Mouse (Mus musculus) spleen, embryonic (tissue): ENCODE measurements around the gene Rxfp3.
"Not testable (repeated sequence)": the region's sequence is repeated elsewhere in the genome, so short reads cannot be mapped to it uniquely, and the experiment has no call there.

Experiments
- CTCF ChIA-PET: fragments of 350-600 bp; sonication (Branson Sonifier 250); formaldehyde crosslinking; loops from one replicate; lab custom pipeline; 2022; lab: Charles Lee

Rxfp3 gene

GRCm38 (mm10) chr15:11036535-11037375 lies 1.0 kb downstream of the Rxfp3 start:
- CTCF ChIA-PET, result no interaction called here

- CTCF ChIA-PET, result no interaction called here
These were observed 1.8 kb downstream of the Rxfp3 start for GRCm38 (mm10) chr15:11035947-11036474.

- CTCF ChIA-PET, result no interaction called here
These were observed 7.6 kb downstream of the Rxfp3 start for GRCm38 (mm10) chr15:11030188-11030587.

GRCm38 (mm10) chr15:11026801-11027561 lies 10.8 kb downstream of the Rxfp3 start:
- CTCF ChIA-PET, result no interaction called here

- CTCF ChIA-PET, result no interaction called here
These were observed 22.9 kb downstream of the Rxfp3 start for GRCm38 (mm10) chr15:11014931-11015330.

- CTCF ChIA-PET, result no interaction called here
These were observed 26.7 kb downstream of the Rxfp3 start for GRCm38 (mm10) chr15:11010976-11011548.

- CTCF ChIA-PET, result no interaction called here
These were observed 29.0 kb downstream of the Rxfp3 start for GRCm38 (mm10) chr15:11008756-11009155.

- CTCF ChIA-PET, result no interaction called here
These were observed 33.1 kb downstream of the Rxfp3 start for GRCm38 (mm10) chr15:11004646-11005045.

GRCm38 (mm10) chr15:11003791-11004190 lies 34.0 kb downstream of the Rxfp3 start:
- CTCF ChIA-PET, result no interaction called here

GRCm38 (mm10) chr15:11000421-11000820 lies 37.4 kb downstream of the Rxfp3 start, which contains the start of gene Slc45a2:
Gene Slc45a2 (plus strand): TSS chr15:11000721.
- CTCF ChIA-PET, result no interaction called here

GRCm38 (mm10) chr15:10999832-11000231 lies 38.0 kb downstream of the Rxfp3 start:
- CTCF ChIA-PET, result no interaction called here

GRCm38 (mm10) chr15:10991566-10991965 lies 46.2 kb downstream of the Rxfp3 start:
- CTCF ChIA-PET, result no interaction called here

GRCm38 (mm10) chr15:10990411-10990810 lies 47.4 kb downstream of the Rxfp3 start:
- CTCF ChIA-PET, result interaction anchor here (0.7 kb wide), 1 partner anchor 1641 kb away, joined by 3 read pairs; no protein-coding TSS in a partner anchor

GRCm38 (mm10) chr15:10986477-10986876 lies 51.3 kb downstream of the Rxfp3 start:
- CTCF ChIA-PET, result not testable (repeated sequence)

GRCm38 (mm10) chr15:10985756-10986155 lies 52.0 kb downstream of the Rxfp3 start:
- CTCF ChIA-PET, result no interaction called here
